Mouse (Mus musculus) liver, embryonic 14.5 days (tissue): ENCODE measurements around the gene Aar2. TPM values are rescaled to one million over a fixed set of nuclear protein-coding genes. Genes with fewer than 3 reads are reported as not detected.

Experiments
- ATAC-seq: fragments of 200-750 bp; cut with Nextera tagmentation; 2 replicates; pipeline ENCODE4 v1.8.0; 2017; ENCODE audit warnings: moderate number of reproducible peaks, mild to moderate bottlenecking, moderate library complexity; ENCODE audit not compliant: insufficient read depth
- DNase-seq, 3 experiments: peaks; one replicate each; pipeline ENCODE4 v3.0.0-alpha.2; 2012 to 2013; ENCODE audit warnings: low read depth in 3 of 3, low spot score in 3 of 3
- H3K27ac ChIP-seq: fragments of 300-500 bp; sonication (generic); 2 replicates; pipeline ENCODE4 v1.5.1; 2014; ENCODE audit warnings: moderate library complexity, mild to moderate bottlenecking, control low read depth, inconsistent platforms
- H3K27me3 ChIP-seq: fragments of 300-500 bp; sonication (generic); 2 replicates; pipeline ENCODE4 v1.6.1; 2014; ENCODE audit warnings: mild to moderate bottlenecking, low read length, moderate library complexity; ENCODE audit not compliant: control insufficient read depth, insufficient read depth
- H3K36me3 ChIP-seq: fragments of 300-500 bp; sonication (generic); replicated peaks from 2 replicates; pipeline ENCODE4 v1.6.1; 2014; ENCODE audit warnings: low read depth; ENCODE audit not compliant: control insufficient read depth, insufficient read depth
- H3K4me1 ChIP-seq, 2 experiments: fragments of 200-500 bp in 1 of 2; fragments of 300-500 bp in 1 of 2; sonication (generic) in 1 of 2; replicated peaks; 2 replicates each; pipeline ENCODE4 v1.6.1; 2012 to 2014; ENCODE audit warnings: antibody characterized with exemption in 1 of 2, inconsistent platforms in 1 of 2, low read length in 1 of 2; ENCODE audit not compliant: control insufficient read depth in 2 of 2, insufficient read depth in 2 of 2
- H3K4me2 ChIP-seq: fragments of 300-500 bp; sonication (generic); 2 replicates; pipeline ENCODE4 v1.6.1; 2014; ENCODE audit warnings: low read depth, mild to moderate bottlenecking, control low read depth, moderate library complexity
- H3K4me3 ChIP-seq, 2 experiments: fragments of 200-500 bp in 1 of 2; fragments of 300-500 bp in 1 of 2; sonication (generic) in 1 of 2; 2 replicates each; pipeline ENCODE4 v1.5.1; 2012 to 2014; ENCODE audit warnings: low read depth in 2 of 2, low read length in 2 of 2, mild to moderate bottlenecking in 2 of 2, control low read depth in 1 of 2, inconsistent platforms in 1 of 2, moderate library complexity in 1 of 2; ENCODE audit not compliant: insufficient read depth in 1 of 2
- H3K9ac ChIP-seq: fragments of 300-500 bp; sonication (generic); replicated peaks from 2 replicates; pipeline ENCODE4 v1.6.1; 2014; ENCODE audit warnings: mild to moderate bottlenecking, control low read depth, moderate library complexity
- H3K9me3 ChIP-seq: fragments of 300-500 bp; sonication (generic); 2 replicates; pipeline ENCODE4 v1.6.1; 2016; ENCODE audit warnings: low read length, mixed read lengths; ENCODE audit not compliant: control insufficient read depth
- CTCF ChIP-seq: IDR thresholded peaks from 2 replicates; pipeline ENCODE4 v1.5.1; 2016; ENCODE audit warnings: antibody characterized with exemption, low read depth, control low read depth
- EP300 ChIP-seq: IDR thresholded peaks from 2 replicates; pipeline ENCODE4 v1.6.1; 2016; ENCODE audit warnings: antibody characterized with exemption, low read depth
- WGBS: fragments of 180-500 bp; shearing (Covaris S2); extraction: QIAGEN DNeasy Blood & Tissue Kit; methylation state at CpG from one replicate; pipeline ENCODE4 v1.1.7; 2014; ENCODE audit not compliant: insufficient replicate concordance; 5-methylcytosine and 5-hydroxymethylcytosine counted together
- polyA plus RNA-seq, 2 experiments: library from polyadenylated mRNA; depleted of rRNA in 1 of 2; stranded (reverse) in 1 of 2; unstranded in 1 of 2; fragments of >200 nt; fragmentation: Nextera tagmentation in 1 of 2; extraction: Ambion mirVana in 1 of 2; gene quantifications; 2 replicates each; pipeline versions ENCODE4 v1.2.1 to v1.2.3; 2012 to 2014

The Aar2 gene
- polyA plus RNA-seq, 2 experiments: 6.0 to 13.2 TPM

DNA sequence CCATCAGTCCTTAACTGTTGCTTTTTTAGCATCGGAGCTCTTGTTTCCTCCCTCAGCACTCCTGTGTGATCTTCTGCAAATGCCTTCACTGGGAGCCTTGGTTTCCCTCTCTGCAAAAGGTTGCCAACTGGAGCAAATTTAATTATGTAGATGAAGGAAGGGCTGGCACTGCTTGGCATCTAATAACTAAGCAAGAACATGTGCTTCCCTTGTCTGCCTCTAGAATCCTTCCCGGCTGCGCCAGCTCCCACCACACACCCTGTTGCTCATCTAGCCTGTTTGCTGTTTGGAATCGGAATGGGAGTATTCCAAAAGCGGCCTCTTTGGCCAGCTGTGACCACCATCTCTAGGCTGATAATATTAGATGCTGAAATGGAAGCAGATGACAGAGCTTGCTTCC is 27.8 kb upstream of the Aar2 start:
- 70% methylated on average over 5 of the region's 5 CpGs for WGBS
- Histone ChIP-seq H3K4me1 (no peaks in the 10 kb centered on the region), H3K4me3 (no peak overlapping the region), H3K27me3 (no peaks in the 10 kb centered on the region), H3K9ac (no peak overlapping the region), H3K36me3 (no peaks in the 10 kb centered on the region), H3K4me2 (no peak overlapping the region), H3K9me3 (no peaks in the 10 kb centered on the region), H3K27ac (no peak overlapping the region)
- ATAC-seq (no peak), DNase-seq (no peak)
- TF ChIP-seq CTCF (no peak), EP300 (no peak)

DNA sequence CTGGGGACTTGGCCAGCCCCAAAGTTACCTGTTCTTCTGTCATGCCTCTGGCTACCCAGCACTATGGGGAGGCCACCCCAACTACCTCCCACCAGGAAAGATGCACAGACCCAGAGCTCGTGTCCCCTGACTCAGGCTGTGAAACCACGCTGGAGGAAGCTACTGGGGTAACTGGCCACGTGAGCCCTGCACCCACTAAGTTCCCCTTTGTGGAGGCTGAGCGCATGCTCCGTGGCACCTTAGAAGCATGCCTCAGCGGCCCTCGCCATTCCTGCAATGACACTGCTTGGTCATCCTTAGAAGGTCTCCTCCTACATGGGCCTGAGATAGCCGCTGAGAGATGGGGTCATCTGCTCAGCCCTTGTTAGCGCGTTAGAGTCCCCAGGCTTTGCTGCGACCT is 24.4 kb upstream of the Aar2 start:
- no peak overlapping the region for H3K9ac ChIP-seq
- WGBS: 44% methylated on average over 11 of the region's 11 CpGs
- H3K4me2 ChIP-seq: no peak overlapping the region
- no peaks in the 10 kb centered on the region for H3K4me1 ChIP-seq
- no peak; the same call in 1 of the 2 replicates for ATAC-seq
- no peak for TF ChIP-seq EP300
- no peak for TF ChIP-seq CTCF
- H3K4me3 ChIP-seq: no peak overlapping the region
- no peak overlapping the region for H3K27ac ChIP-seq
- no peaks in the 10 kb centered on the region for H3K36me3 ChIP-seq
- no peaks in the 10 kb centered on the region for H3K9me3 ChIP-seq
- no peak for DNase-seq
- no peaks in the 10 kb centered on the region for H3K27me3 ChIP-seq

DNA sequence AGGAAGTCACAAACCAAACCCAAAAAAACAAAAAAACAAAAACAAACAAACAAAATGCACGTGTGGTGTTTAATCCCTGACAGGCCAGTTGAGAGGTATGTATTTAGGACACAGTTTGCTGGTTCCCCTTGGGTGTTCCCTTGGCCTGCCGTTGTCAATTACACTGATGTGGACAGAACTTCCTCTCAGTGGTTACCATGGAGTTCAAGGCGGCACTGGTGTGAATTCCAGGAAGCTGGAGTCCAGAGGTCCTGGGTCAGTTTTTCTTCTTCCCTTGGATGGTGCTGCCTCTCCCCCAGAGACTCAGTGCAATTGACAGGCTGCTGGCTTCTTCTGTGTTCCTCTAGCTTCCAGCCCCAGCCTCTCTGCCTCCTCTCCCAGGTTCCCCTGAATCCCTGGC is 23.3 kb upstream of the Aar2 start:
- Histone ChIP-seq H3K4me1 (no peaks in the 10 kb centered on the region), H3K9me3 (no peaks in the 10 kb centered on the region), H3K27me3 (no peaks in the 10 kb centered on the region), H3K36me3 (no peaks in the 10 kb centered on the region), H3K9ac (no peak overlapping the region), H3K27ac (no peak overlapping the region), H3K4me3 (no peak overlapping the region), H3K4me2 (no peak overlapping the region)
- ATAC-seq (no peak), DNase-seq (no peak)
- WGBS: 22% methylated on average over 3 of the region's 3 CpGs
- no peak for TF ChIP-seq CTCF
- TF ChIP-seq EP300: no peak

DNA sequence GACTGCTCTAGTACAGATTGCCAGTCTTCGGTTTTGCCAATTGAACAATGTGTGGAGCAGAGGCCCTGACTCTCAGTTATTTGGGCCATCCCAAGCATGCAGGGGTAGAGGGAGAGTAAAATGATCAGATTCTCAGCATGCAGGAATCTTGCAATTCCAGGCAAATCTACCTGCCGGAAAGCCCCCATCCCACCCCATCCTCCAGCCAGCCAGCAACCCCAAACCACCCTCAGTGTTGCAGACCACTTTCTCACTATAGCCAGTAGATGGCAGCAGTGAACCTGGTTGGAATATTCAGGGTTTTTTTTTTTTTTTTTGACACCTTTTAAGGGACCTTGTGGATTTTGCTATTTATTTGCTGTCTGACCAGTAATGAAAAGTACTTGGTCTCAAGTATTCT is 17.7 kb upstream of the Aar2 start:
- Histone ChIP-seq H3K27ac (no peak overlapping the region), H3K9ac (no peak overlapping the region), H3K36me3 (no peaks in the 10 kb centered on the region), H3K4me1 (no peaks in the 10 kb centered on the region), H3K4me2 (no peak overlapping the region), H3K4me3 (no peak overlapping the region), H3K27me3 (no peaks in the 10 kb centered on the region), H3K9me3 (no peaks in the 10 kb centered on the region)
- ATAC-seq (no peak), DNase-seq (peak in 2 of 3 experiments; percentile 11 to 33)
- TF ChIP-seq CTCF: peak; percentile 80
- TF ChIP-seq EP300: no peak
- WGBS: 35% methylated on average over 2 of the region's 2 CpGs

DNA sequence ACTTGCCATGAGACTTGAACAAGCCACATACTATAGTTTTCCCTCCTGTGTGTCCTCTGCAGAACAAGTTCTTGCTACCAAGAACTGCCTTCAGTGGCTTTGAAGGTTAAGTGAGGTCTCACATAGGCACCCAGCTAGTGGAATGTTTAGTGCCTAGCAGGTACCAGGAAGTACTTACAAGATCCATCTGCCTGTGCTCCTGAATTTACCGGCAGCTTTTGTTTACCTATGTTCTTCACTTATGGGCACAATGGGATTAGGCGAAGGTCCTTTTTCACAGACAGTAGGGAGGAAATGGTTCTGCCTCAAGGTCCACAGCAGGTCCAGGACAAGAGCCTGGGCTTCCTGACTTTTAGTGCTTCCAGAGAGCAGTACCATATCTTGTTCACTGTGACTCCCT is 14.2 kb upstream of the Aar2 start:
- no peaks in the 10 kb centered on the region for H3K9me3 ChIP-seq
- no peak overlapping the region for H3K27ac ChIP-seq
- no peaks in the 10 kb centered on the region for H3K36me3 ChIP-seq
- no peak for ATAC-seq
- H3K4me2 ChIP-seq: no peak overlapping the region
- WGBS: 65% methylated on average over 2 of the region's 2 CpGs
- no peak overlapping the region for H3K4me3 ChIP-seq
- DNase-seq: no peak
- no peaks in the 10 kb centered on the region for H3K27me3 ChIP-seq
- H3K4me1 ChIP-seq: no peaks in the 10 kb centered on the region
- no peak for TF ChIP-seq EP300
- TF ChIP-seq CTCF: no peak
- H3K9ac ChIP-seq: no peak overlapping the region
